Mouse (Mus musculus) intestine, postnatal 0 days (tissue): ENCODE results near the gene Tox4. TPM values are rescaled to one million over a fixed set of nuclear protein-coding genes. Genes with fewer than 3 reads are reported as not detected.
A peak's percentile ranks its signal among the peaks of the same experiment; 100 is the strongest.
"Not testable (repeated sequence)": the region's sequence is repeated elsewhere in the genome, so short reads cannot be mapped to it uniquely, and the experiment has no call there.

ENCODE experiments used
- ATAC-seq: fragments of 200-750 bp; cut with Nextera tagmentation; 2 replicates; pipeline ENCODE4 v1.8.0; 2017; ENCODE audit warnings: mild to moderate bottlenecking, moderate TSS enrichment, moderate library complexity
- H3K27ac ChIP-seq: fragments of 300-500 bp; sonication (generic); 2 replicates; pipeline ENCODE4 v1.5.1; 2014; ENCODE audit warnings: mild to moderate bottlenecking, low read depth, low read length, moderate library complexity
- H3K27me3 ChIP-seq: fragments of 300-500 bp; sonication (generic); replicated peaks from 2 replicates; pipeline ENCODE4 v1.6.1; 2014; ENCODE audit warnings: low read length, mixed read lengths; ENCODE audit not compliant: control insufficient read depth, insufficient read depth
- H3K36me3 ChIP-seq: fragments of 300-500 bp; sonication (generic); 2 replicates; pipeline ENCODE4 v1.6.1; 2014; ENCODE audit warnings: mild to moderate bottlenecking, moderate library complexity; ENCODE audit not compliant: control insufficient read depth, insufficient read depth
- H3K4me1 ChIP-seq: fragments of 300-500 bp; sonication (generic); replicated peaks from 2 replicates; pipeline ENCODE4 v1.6.1; 2014; ENCODE audit warnings: antibody characterized with exemption, low read length, mixed read lengths; ENCODE audit not compliant: control insufficient read depth, insufficient read depth
- H3K4me2 ChIP-seq: fragments of 300-500 bp; sonication (generic); replicated peaks from 2 replicates; pipeline ENCODE4 v1.6.1; 2014; ENCODE audit warnings: low read depth, mild to moderate bottlenecking, moderate library complexity
- H3K4me3 ChIP-seq: fragments of 300-500 bp; sonication (generic); 2 replicates; pipeline ENCODE4 v1.5.1; 2014; ENCODE audit warnings: low read depth, low read length
- H3K9ac ChIP-seq: fragments of 300-500 bp; sonication (generic); 2 replicates; pipeline ENCODE4 v1.6.1; 2014; ENCODE audit warnings: mild to moderate bottlenecking, low read depth, low read length
- H3K9me3 ChIP-seq: fragments of 300-500 bp; sonication (generic); 2 replicates; pipeline ENCODE4 v1.6.1; 2016; ENCODE audit warnings: mixed run types; ENCODE audit not compliant: control insufficient read depth
- CTCF ChIP-seq: sonication (generic); IDR thresholded peaks from 2 replicates; pipeline ENCODE4 v1.5.1; 2016; ENCODE audit warnings: low read depth, mild to moderate bottlenecking, control low read depth, antibody characterized with exemption, moderate library complexity
- WGBS: fragments of 180-500 bp; shearing (Covaris S2); extraction: QIAGEN DNeasy Blood & Tissue Kit; methylation state at CpG from one replicate; pipeline ENCODE4 v1.1.7; 2014; 5-methylcytosine and 5-hydroxymethylcytosine counted together
- polyA plus RNA-seq: library from polyadenylated mRNA; unstranded; fragments of >200 nt; fragmentation: Nextera tagmentation; extraction: Ambion mirVana; gene quantifications from 2 replicates; pipeline ENCODE4 v1.2.1, GENCODE M21; 2015

Gene Tox4
- polyA plus RNA-seq, 1 experiment from 2014 or later = 20.8 TPM

GRCm38 (mm10) chr14:52283629-52284028, 4.7 kb downstream of the Tox4 start:
- no peak overlapping the region for H3K4me3 ChIP-seq
- H3K36me3 ChIP-seq = peaks cover 33% of the 10 kb centered on the region
- H3K4me2 ChIP-seq = no peak overlapping the region
- H3K4me1 ChIP-seq = 0 out of 2 replicates have a peak, but pooled peaks cover 2% of the 10 kb centered on the region
- no peaks in the 10 kb centered on the region for H3K9me3 ChIP-seq
- ATAC-seq = no peak
- 96% methylated on average over 5 of the region's 5 CpGs for WGBS
- no peak overlapping the region for H3K27ac ChIP-seq
- TF ChIP-seq CTCF = no peak
- no peaks in the 10 kb centered on the region for H3K27me3 ChIP-seq
- no peak overlapping the region for H3K9ac ChIP-seq

- H3K4me2 ChIP-seq = no peak overlapping the region
- H3K27me3 ChIP-seq = no peaks in the 10 kb centered on the region
- no peak overlapping the region for H3K4me3 ChIP-seq
- 82% methylated on average over 3 of the region's 3 CpGs for WGBS
- H3K9me3 ChIP-seq = no peaks in the 10 kb centered on the region
- H3K27ac ChIP-seq = no peak overlapping the region
- TF ChIP-seq CTCF = no peak
- H3K4me1 ChIP-seq = 0 out of 2 replicates have a peak, but pooled peaks cover 2% of the 10 kb centered on the region
- H3K36me3 ChIP-seq = peaks cover 33% of the 10 kb centered on the region
- no peak for ATAC-seq
- no peak overlapping the region for H3K9ac ChIP-seq
Observed at GRCm38 (mm10) chr14:52284191-52284590, 5.2 kb downstream of the Tox4 start.

- Histone ChIP-seq H3K27ac (no peak overlapping the region), H3K4me3 (no peak overlapping the region), H3K36me3 (peaks cover 80% of the 10 kb centered on the region), H3K4me2 (no peak overlapping the region), H3K27me3 (no peaks in the 10 kb centered on the region), H3K4me1 (no peaks in the 10 kb centered on the region), H3K9me3 (no peaks in the 10 kb centered on the region), H3K9ac (no peak overlapping the region)
- peak; percentile 73 for TF ChIP-seq CTCF
- 68% methylated on average over 6 of the region's 6 CpGs for WGBS
- ATAC-seq = peak; percentile 28; the same call in 1 of the 2 replicates
Observed at GRCm38 (mm10) chr14:52295558-52296264, 16.8 kb downstream of the Tox4 start.

- 83% methylated on average over 3 of the region's 3 CpGs for WGBS
- Histone ChIP-seq H3K36me3 (peaks cover 17% of the 10 kb centered on the region), H3K4me2 (peak overlapping the region; percentile 66; the same call in 1 of the 2 replicates)
- H3K9me3 ChIP-seq, ATAC-seq, H3K9ac ChIP-seq, H3K4me3 ChIP-seq, H3K27ac ChIP-seq, H3K27me3 ChIP-seq, H3K4me1 ChIP-seq: not testable (repeated sequence)
Observed at GRCm38 (mm10) chr14:52303517-52303916, 24.6 kb downstream of the Tox4 start.

GRCm38 (mm10) chr14:52304644-52305271, 25.8 kb downstream of the Tox4 start, which contains the start of gene Mettl3:
Gene Mettl3, minus strand, starts transcription at chr14:52305128.
- peak within 1 kb of the TSS; percentile 88 for H3K27ac ChIP-seq
- no peaks in the 10 kb centered on the region for H3K9me3 ChIP-seq
- H3K4me3 ChIP-seq = peak within 1 kb of the TSS; percentile 73
- peak; percentile 53 for TF ChIP-seq CTCF
- H3K4me2 ChIP-seq = peak within 1 kb of the TSS; percentile 66
- peaks cover 5% of the 10 kb centered on the region; the same call in 1 of the 2 replicates for H3K4me1 ChIP-seq
- under 1% methylated on average over 46 of the region's 46 CpGs for WGBS
- peak within 1 kb of the TSS; percentile 59 for H3K9ac ChIP-seq
- H3K27me3 ChIP-seq = no peaks in the 10 kb centered on the region
- peak; percentile 94 for ATAC-seq
- peaks cover 7% of the 10 kb centered on the region for H3K36me3 ChIP-seq

- Histone ChIP-seq H3K9ac (no peak overlapping the region), H3K9me3 (no peaks in the 10 kb centered on the region), H3K27ac (no peak overlapping the region), H3K36me3 (no peaks in the 10 kb centered on the region), H3K4me3 (no peak overlapping the region), H3K4me1 (peaks cover 5% of the 10 kb centered on the region; the same call in 1 of the 2 replicates), H3K4me2 (no peak overlapping the region), H3K27me3 (no peaks in the 10 kb centered on the region)
- ATAC-seq = no peak
- no peak for TF ChIP-seq CTCF
- WGBS = 87% methylated on average over 2 of the region's 2 CpGs
Observed at GRCm38 (mm10) chr14:52306100-52306499, 27.2 kb downstream of the Tox4 start.
